Mouse (Mus musculus): Measurements from ENCODE around the gene Unc13b. TPM values are rescaled to one million over a fixed set of nuclear protein-coding genes. Genes with fewer than 3 reads are reported as not detected.

Gene Unc13b
- polyA plus RNA-seq, 1 experiment = 0.01 TPM

GRCm38 (mm10) chr4:43182474-43183168 is 123.9 kb downstream of the Unc13b start:
- Histone ChIP-seq H3K4me1 (ENCODE audit: control insufficient read depth) (no peaks in the 10 kb centered on the region), H3K9me3 (ENCODE audit: control insufficient read depth, low read length) (no peaks in the 10 kb centered on the region), H3K4me3 (replicated peaks) (no peak overlapping the region), H3K36me3 (ENCODE audit: control insufficient read depth) (no peaks in the 10 kb centered on the region), H3K27me3 (ENCODE audit: control insufficient read depth) (no peaks in the 10 kb centered on the region)
- TF ChIP-seq TAL1 (IDR thresholded peaks at IDR 0.05; ENCODE audit: low read length) (no peak), GATA1 (IDR thresholded peaks at IDR 0.05; ENCODE audit: low read length) (no peak)

GRCm38 (mm10) chr4:43187439-43187838 is 128.7 kb downstream of the Unc13b start:
- Histone ChIP-seq H3K4me3 (replicated peaks) (no peak overlapping the region), H3K4me1 (ENCODE audit: control insufficient read depth) (no peaks in the 10 kb centered on the region), H3K9me3 (ENCODE audit: control insufficient read depth, low read length) (no peaks in the 10 kb centered on the region), H3K27me3 (ENCODE audit: control insufficient read depth) (no peaks in the 10 kb centered on the region), H3K36me3 (ENCODE audit: control insufficient read depth) (no peaks in the 10 kb centered on the region)
- no peak for TF ChIP-seq GATA1 (IDR thresholded peaks at IDR 0.05; ENCODE audit: low read length)

GRCm38 (mm10) chr4:43189381-43189780 is 130.6 kb downstream of the Unc13b start:
- Histone ChIP-seq H3K27me3 (ENCODE audit: control insufficient read depth) (no peaks in the 10 kb centered on the region), H3K4me3 (replicated peaks) (no peak overlapping the region), H3K9me3 (ENCODE audit: control insufficient read depth, low read length) (no peaks in the 10 kb centered on the region), H3K4me1 (ENCODE audit: control insufficient read depth) (no peaks in the 10 kb centered on the region), H3K36me3 (ENCODE audit: control insufficient read depth) (no peaks in the 10 kb centered on the region)
- no peak for TF ChIP-seq TAL1 (IDR thresholded peaks at IDR 0.05; ENCODE audit: low read length)
- TF ChIP-seq GATA1 (IDR thresholded peaks at IDR 0.05; ENCODE audit: low read length) = no peak

- no peaks in the 10 kb centered on the region for H3K9me3 ChIP-seq (ENCODE audit: control insufficient read depth, low read length)
- peaks cover 2% of the 10 kb centered on the region; the same call in 1 of the 2 replicates for H3K27me3 ChIP-seq (ENCODE audit: control insufficient read depth)
- TF ChIP-seq TAL1 (IDR thresholded peaks at IDR 0.05; ENCODE audit: low read length) (no peak), GATA1 (IDR thresholded peaks at IDR 0.05; ENCODE audit: low read length) (no peak)
- no peak overlapping the region for H3K4me3 ChIP-seq (replicated peaks)
- H3K36me3 ChIP-seq (ENCODE audit: control insufficient read depth) = no peaks in the 10 kb centered on the region
- no peaks in the 10 kb centered on the region for H3K4me1 ChIP-seq (ENCODE audit: control insufficient read depth)
Measured at GRCm38 (mm10) chr4:43204946-43205345, 146.2 kb downstream of the Unc13b start.

GRCm38 (mm10) chr4:43205571-43205970 is 146.8 kb downstream of the Unc13b start:
- Histone ChIP-seq H3K4me3 (replicated peaks) (no peak overlapping the region), H3K36me3 (ENCODE audit: control insufficient read depth) (no peaks in the 10 kb centered on the region), H3K9me3 (ENCODE audit: control insufficient read depth, low read length) (no peaks in the 10 kb centered on the region), H3K4me1 (ENCODE audit: control insufficient read depth) (no peaks in the 10 kb centered on the region), H3K27me3 (ENCODE audit: control insufficient read depth) (peaks cover 2% of the 10 kb centered on the region; the same call in 1 of the 2 replicates)
- TF ChIP-seq GATA1 (IDR thresholded peaks at IDR 0.05; ENCODE audit: low read length) (no peak), TAL1 (IDR thresholded peaks at IDR 0.05; ENCODE audit: low read length) (no peak)

- peaks cover 2% of the 10 kb centered on the region; the same call in 1 of the 2 replicates for H3K27me3 ChIP-seq (ENCODE audit: control insufficient read depth)
- H3K36me3 ChIP-seq (ENCODE audit: control insufficient read depth) = no peaks in the 10 kb centered on the region
- H3K9me3 ChIP-seq (ENCODE audit: control insufficient read depth, low read length) = no peaks in the 10 kb centered on the region
- no peaks in the 10 kb centered on the region for H3K4me1 ChIP-seq (ENCODE audit: control insufficient read depth)
- H3K4me3 ChIP-seq (replicated peaks) = no peak overlapping the region
- no peak for TF ChIP-seq TAL1 (IDR thresholded peaks at IDR 0.05; ENCODE audit: low read length)
- no peak for TF ChIP-seq GATA1 (IDR thresholded peaks at IDR 0.05; ENCODE audit: low read length)
Measured at GRCm38 (mm10) chr4:43206989-43207388, 148.2 kb downstream of the Unc13b start.

GRCm38 (mm10) chr4:43209081-43209579 is 150.4 kb downstream of the Unc13b start:
- Histone ChIP-seq H3K36me3 (ENCODE audit: control insufficient read depth) (no peaks in the 10 kb centered on the region), H3K27me3 (ENCODE audit: control insufficient read depth) (peaks cover 2% of the 10 kb centered on the region; the same call in 1 of the 2 replicates), H3K4me1 (ENCODE audit: control insufficient read depth) (no peaks in the 10 kb centered on the region), H3K9me3 (ENCODE audit: control insufficient read depth, low read length) (no peaks in the 10 kb centered on the region), H3K4me3 (replicated peaks) (no peak overlapping the region)
- TF ChIP-seq TAL1 (IDR thresholded peaks at IDR 0.05; ENCODE audit: low read length) (no peak), GATA1 (IDR thresholded peaks at IDR 0.05; ENCODE audit: low read length) (no peak)

- TF ChIP-seq GATA1 (IDR thresholded peaks at IDR 0.05; ENCODE audit: low read length) (no peak), TAL1 (IDR thresholded peaks at IDR 0.05; ENCODE audit: low read length) (no peak)
- no peaks in the 10 kb centered on the region for H3K9me3 ChIP-seq (ENCODE audit: control insufficient read depth, low read length)
- no peaks in the 10 kb centered on the region for H3K4me1 ChIP-seq (ENCODE audit: control insufficient read depth)
- peaks cover 2% of the 10 kb centered on the region; the same call in 1 of the 2 replicates for H3K27me3 ChIP-seq (ENCODE audit: control insufficient read depth)
- H3K4me3 ChIP-seq (replicated peaks) = no peak overlapping the region
- no peaks in the 10 kb centered on the region for H3K36me3 ChIP-seq (ENCODE audit: control insufficient read depth)
Measured at GRCm38 (mm10) chr4:43209673-43210072, 150.9 kb downstream of the Unc13b start.

- TF ChIP-seq TAL1 (IDR thresholded peaks at IDR 0.05; ENCODE audit: low read length) (no peak), GATA1 (IDR thresholded peaks at IDR 0.05; ENCODE audit: low read length) (no peak)
- no peaks in the 10 kb centered on the region for H3K4me1 ChIP-seq (ENCODE audit: control insufficient read depth)
- H3K27me3 ChIP-seq (ENCODE audit: control insufficient read depth) = no peaks in the 10 kb centered on the region
- no peak overlapping the region for H3K4me3 ChIP-seq (replicated peaks)
- H3K36me3 ChIP-seq (ENCODE audit: control insufficient read depth) = no peaks in the 10 kb centered on the region
- H3K9me3 ChIP-seq (ENCODE audit: control insufficient read depth, low read length) = no peaks in the 10 kb centered on the region
Measured at GRCm38 (mm10) chr4:43216491-43216890, 157.7 kb downstream of the Unc13b start.
